Mouse (Mus musculus) C2C12 (cell line): Measurements from ENCODE around the gene Gm4305. TPM values are rescaled to one million over a fixed set of nuclear protein-coding genes. Genes with fewer than 3 reads are reported as not detected.
"Not testable (repeated sequence)": the region's sequence is repeated elsewhere in the genome, so short reads cannot be mapped to it uniquely, and the experiment has no call there.

Experiments used
- H3K27me3 ChIP-seq: one replicate; pipeline ENCODE4 v1.6.1; 2011; ENCODE audit not compliant: control insufficient read depth, insufficient read depth, insufficient read length
- H3K36me3 ChIP-seq: one replicate; pipeline ENCODE4 v1.6.1; 2011; ENCODE audit not compliant: control insufficient read depth, insufficient read depth
- H3K4me3 ChIP-seq: one replicate; pipeline ENCODE4 v1.5.1; 2011; ENCODE audit warnings: mild to moderate bottlenecking, control low read depth; ENCODE audit not compliant: poor library complexity, insufficient read depth, severe bottlenecking
- H3K79me2 ChIP-seq: one replicate; pipeline ENCODE4 v1.6.1; 2011; ENCODE audit not compliant: control insufficient read depth, insufficient read depth
- H3K79me3 ChIP-seq: one replicate; pipeline ENCODE4 v1.6.1; 2011; ENCODE audit warnings: low read depth, control low read depth
- H3ac ChIP-seq: one replicate; pipeline ENCODE3; 2011; ENCODE audit warnings: low read depth; ENCODE audit not compliant: control insufficient read depth, insufficient read length
- long read RNA-seq, 2 experiments: library from polyadenylated mRNA; unstranded; transcript quantifications; one replicate each; pipeline ENCODE4 v2.0.0; 2019 to 2020
- polyA plus RNA-seq: library from polyadenylated mRNA; unstranded; fragments of >200 nt; fragmentation: generic; extraction: Trizol; gene quantifications from one replicate; pipeline ENCODE4 v1.2.1, GENCODE M21; 2012; ENCODE audit warnings: missing spikeins

Gm4305 gene
- polyA plus RNA-seq: not detected
- long read RNA-seq, experiment 1: 0 reads
- long read RNA-seq, experiment 2, partial matches to known transcripts: 0 of 1 reads
- long read RNA-seq, experiment 2, other reads (novel, unspliced or antisense): 1 of 1 reads

DNA sequence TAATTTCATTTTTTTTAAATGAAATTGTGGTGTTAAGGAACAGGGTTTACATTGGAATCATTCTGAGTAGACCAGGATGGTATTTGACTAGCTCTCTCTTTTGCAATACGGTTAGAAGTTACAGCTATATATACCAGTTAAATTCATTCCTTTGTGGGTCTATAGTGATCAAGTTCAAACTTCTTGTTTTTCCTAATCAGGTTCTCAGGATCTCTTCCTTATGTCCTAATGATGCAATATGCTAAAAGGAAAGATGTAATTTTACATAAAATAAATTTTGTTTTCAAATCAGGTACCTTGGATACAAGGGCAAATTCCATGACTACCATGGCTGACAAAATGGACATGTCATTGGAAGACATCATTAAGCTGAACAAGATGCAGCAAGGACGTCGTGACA, at the start of gene Gm4305:
TSS of gene Gm4305 (plus strand) at position 301 of the 400 bp plus-strand sequence.
- H3K27me3 ChIP-seq, H3K36me3 ChIP-seq, H3ac ChIP-seq, H3K79me3 ChIP-seq, H3K4me3 ChIP-seq, H3K79me2 ChIP-seq: not testable (repeated sequence)

DNA sequence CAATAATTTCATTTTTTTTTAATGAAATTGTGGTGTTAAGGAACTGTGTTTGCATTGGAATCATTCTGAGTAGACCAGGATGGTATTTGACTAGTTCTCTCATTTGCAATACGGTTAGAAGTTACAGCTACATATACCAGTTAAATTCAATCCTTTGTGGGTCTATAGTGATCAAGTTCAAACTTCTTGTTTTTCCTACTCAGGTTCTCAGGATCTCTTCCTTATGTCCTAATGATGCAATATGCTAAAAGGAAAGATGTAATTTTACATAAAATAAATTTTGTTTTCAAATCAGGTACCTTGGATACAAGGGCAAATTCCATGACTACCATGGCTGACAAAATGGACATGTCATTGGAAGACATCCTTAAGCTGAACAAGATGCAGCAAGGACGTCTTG, 15.5 kb upstream of the Gm4305 start, which contains the start of gene Gm4301:
TSS of gene Gm4301 (plus strand) at position 301 of the 400 bp plus-strand sequence.
- not testable (repeated sequence) for H3K36me3 ChIP-seq, H3ac ChIP-seq, H3K4me3 ChIP-seq, H3K79me2 ChIP-seq, H3K79me3 ChIP-seq, H3K27me3 ChIP-seq

DNA sequence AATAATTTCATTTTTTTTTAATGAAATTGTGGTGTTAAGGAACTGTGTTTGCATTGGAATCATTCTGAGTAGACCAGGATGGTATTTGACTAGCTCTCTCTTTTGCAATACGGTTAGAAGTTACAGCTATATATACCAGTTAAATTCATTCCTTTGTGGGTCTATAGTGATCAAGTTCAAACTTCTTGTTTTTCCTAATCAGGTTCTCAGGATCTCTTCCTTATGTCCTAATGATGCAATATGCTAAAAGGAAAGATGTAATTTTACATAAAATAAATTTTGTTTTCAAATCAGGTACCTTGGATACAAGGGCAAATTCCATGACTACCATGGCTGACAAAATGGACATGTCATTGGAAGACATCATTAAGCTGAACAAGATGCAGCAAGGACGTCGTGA, 10.4 kb upstream of the Gm4305 start, which contains the start of gene Gm4302:
TSS of gene Gm4302 (plus strand) at position 301 of the 400 bp plus-strand sequence.
- H3K79me2 ChIP-seq, H3K36me3 ChIP-seq, H3K79me3 ChIP-seq, H3K27me3 ChIP-seq, H3ac ChIP-seq, H3K4me3 ChIP-seq: not testable (repeated sequence)

DNA sequence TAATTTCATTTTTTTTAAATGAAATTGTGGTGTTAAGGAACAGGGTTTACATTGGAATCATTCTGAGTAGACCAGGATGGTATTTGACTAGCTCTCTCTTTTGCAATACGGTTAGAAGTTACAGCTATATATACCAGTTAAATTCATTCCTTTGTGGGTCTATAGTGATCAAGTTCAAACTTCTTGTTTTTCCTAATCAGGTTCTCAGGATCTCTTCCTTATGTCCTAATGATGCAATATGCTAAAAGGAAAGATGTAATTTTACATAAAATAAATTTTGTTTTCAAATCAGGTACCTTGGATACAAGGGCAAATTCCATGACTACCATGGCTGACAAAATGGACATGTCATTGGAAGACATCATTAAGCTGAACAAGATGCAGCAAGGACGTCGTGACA, 5.2 kb upstream of the Gm4305 start, which contains the start of gene Gm4303:
TSS of gene Gm4303 (plus strand) at position 301 of the 400 bp plus-strand sequence.
- H3K27me3 ChIP-seq, H3K79me2 ChIP-seq, H3K4me3 ChIP-seq, H3K79me3 ChIP-seq, H3ac ChIP-seq, H3K36me3 ChIP-seq: not testable (repeated sequence)

DNA sequence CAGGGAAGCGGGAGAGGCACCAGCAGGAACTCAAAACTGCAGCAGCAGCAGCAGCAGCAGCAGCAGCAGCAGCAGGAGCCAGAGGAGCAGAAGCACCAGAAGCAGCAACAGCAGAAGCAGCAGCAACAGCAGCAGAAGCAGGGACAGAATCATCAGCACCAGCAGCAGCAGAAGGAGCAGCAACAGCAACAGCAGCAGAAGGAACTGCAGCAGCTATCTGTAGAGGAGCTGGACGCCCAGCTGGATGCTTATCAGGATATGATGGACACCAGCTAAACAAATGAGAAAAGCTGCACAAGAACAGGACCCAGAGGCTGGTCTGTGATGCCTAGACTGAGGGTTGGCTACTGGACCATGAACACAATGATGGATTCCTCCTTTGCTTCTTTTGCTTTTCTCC, 5.9 kb downstream of the Gm4305 start:
- not testable (repeated sequence) for H3K27me3 ChIP-seq, H3K79me2 ChIP-seq, H3K79me3 ChIP-seq, H3K4me3 ChIP-seq, H3ac ChIP-seq, H3K36me3 ChIP-seq

DNA sequence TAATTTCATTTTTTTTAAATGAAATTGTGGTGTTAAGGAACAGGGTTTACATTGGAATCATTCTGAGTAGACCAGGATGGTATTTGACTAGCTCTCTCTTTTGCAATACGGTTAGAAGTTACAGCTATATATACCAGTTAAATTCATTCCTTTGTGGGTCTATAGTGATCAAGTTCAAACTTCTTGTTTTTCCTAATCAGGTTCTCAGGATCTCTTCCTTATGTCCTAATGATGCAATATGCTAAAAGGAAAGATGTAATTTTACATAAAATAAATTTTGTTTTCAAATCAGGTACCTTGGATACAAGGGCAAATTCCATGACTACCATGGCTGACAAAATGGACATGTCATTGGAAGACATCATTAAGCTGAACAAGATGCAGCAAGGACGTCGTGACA, 10.1 kb downstream of the Gm4305 start, which contains the start of gene Gm4307:
TSS of gene Gm4307 (plus strand) at position 301 of the 400 bp plus-strand sequence.
- H3K4me3 ChIP-seq, H3K79me3 ChIP-seq, H3K27me3 ChIP-seq, H3K79me2 ChIP-seq, H3ac ChIP-seq, H3K36me3 ChIP-seq: not testable (repeated sequence)

DNA sequence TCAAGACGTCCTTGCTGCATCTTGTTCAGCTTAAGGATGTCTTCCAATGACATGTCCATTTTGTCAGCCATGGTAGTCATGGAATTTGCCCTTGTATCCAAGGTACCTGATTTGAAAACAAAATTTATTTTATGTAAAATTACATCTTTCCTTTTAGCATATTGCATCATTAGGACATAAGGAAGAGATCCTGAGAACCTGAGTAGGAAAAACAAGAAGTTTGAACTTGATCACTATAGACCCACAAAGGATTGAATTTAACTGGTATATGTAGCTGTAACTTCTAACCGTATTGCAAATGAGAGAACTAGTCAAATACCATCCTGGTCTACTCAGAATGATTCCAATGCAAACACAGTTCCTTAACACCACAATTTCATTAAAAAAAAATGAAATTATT, 31.6 kb downstream of the Gm4305 start, which contains the start of gene Gm4312:
TSS of gene Gm4312 (minus strand) at position 101 of the 400 bp plus-strand sequence.
- not testable (repeated sequence) for H3ac ChIP-seq, H3K79me3 ChIP-seq

More for the DNA sequence above, 31.6 kb downstream of the Gm4305 start, which contains the start of gene Gm4312:
- not testable (repeated sequence) for H3K27me3 ChIP-seq, H3K36me3 ChIP-seq, H3K4me3 ChIP-seq, H3K79me2 ChIP-seq

Other genes with a start within 250 kb of the Gm4305 start
- gene Gm4301, start 15.4 kb upstream of the Gm4305 start, polyA plus RNA-seq: not detected
- gene Gm4302, start 10.3 kb upstream of the Gm4305 start, polyA plus RNA-seq: 0.19 TPM
- not detected for gene Gm4303, start 5.1 kb upstream of the Gm4305 start, polyA plus RNA-seq
- not detected for gene Gm4307, start 10.2 kb downstream of the Gm4305 start, polyA plus RNA-seq
- not detected for gene Gm4312, start 31.5 kb downstream of the Gm4305 start, polyA plus RNA-seq
- 3.4 TPM for gene Tmtc3, start 136.3 kb downstream of the Gm4305 start, polyA plus RNA-seq
- gene Cep290, start 136.5 kb downstream of the Gm4305 start, polyA plus RNA-seq: 2.2 TPM
- 7.8 TPM for gene 4930430F08Rik, start 239.3 kb downstream of the Gm4305 start, polyA plus RNA-seq
- not detected for gene 1700017N19Rik, start 239.4 kb downstream of the Gm4305 start, polyA plus RNA-seq